Mouse (Mus musculus) liver, adult (tissue): Measurements from ENCODE around the gene Zfp704.

ENCODE experiments used
- GATA4 ChIP-seq: IDR thresholded peaks from 2 replicates; pipeline ENCODE4 v1.6.1; 2014; ENCODE audit warnings: mild to moderate bottlenecking, low read length; ENCODE audit not compliant: insufficient replicate concordance

The Zfp704 gene

GRCm38 (mm10) chr3:9480936-9481335 lies 128.9 kb downstream of the Zfp704 start:
- TF ChIP-seq GATA4, result no peak

GRCm38 (mm10) chr3:9477386-9477785 lies 132.5 kb downstream of the Zfp704 start:
- TF ChIP-seq GATA4, result no peak

- TF ChIP-seq GATA4, result no peak
These were observed 133.5 kb downstream of the Zfp704 start for GRCm38 (mm10) chr3:9476336-9476735.

- no peak for TF ChIP-seq GATA4
These were observed 134.4 kb downstream of the Zfp704 start for GRCm38 (mm10) chr3:9475501-9475900.

GRCm38 (mm10) chr3:9474331-9474730 lies 135.6 kb downstream of the Zfp704 start:
- no peak for TF ChIP-seq GATA4

GRCm38 (mm10) chr3:9466287-9466686 lies 143.6 kb downstream of the Zfp704 start:
- no peak for TF ChIP-seq GATA4

GRCm38 (mm10) chr3:9465731-9466130 lies 144.2 kb downstream of the Zfp704 start:
- no peak for TF ChIP-seq GATA4

- TF ChIP-seq GATA4, result no peak
These were observed 148.2 kb downstream of the Zfp704 start for GRCm38 (mm10) chr3:9461660-9462059.

GRCm38 (mm10) chr3:9460284-9460683 lies 149.6 kb downstream of the Zfp704 start:
- TF ChIP-seq GATA4, result no peak

GRCm38 (mm10) chr3:9456380-9456890 lies 153.4 kb downstream of the Zfp704 start:
- no peak for TF ChIP-seq GATA4

GRCm38 (mm10) chr3:9455351-9455750 lies 154.5 kb downstream of the Zfp704 start:
- no peak for TF ChIP-seq GATA4

GRCm38 (mm10) chr3:9454556-9455330 lies 155.1 kb downstream of the Zfp704 start:
- no peak for TF ChIP-seq GATA4

GRCm38 (mm10) chr3:9450521-9450920 lies 159.4 kb downstream of the Zfp704 start:
- TF ChIP-seq GATA4, result no peak

- no peak for TF ChIP-seq GATA4
These were observed 160.5 kb downstream of the Zfp704 start for GRCm38 (mm10) chr3:9449261-9450007.

- TF ChIP-seq GATA4, result no peak
These were observed 161.3 kb downstream of the Zfp704 start for GRCm38 (mm10) chr3:9448541-9448940.

GRCm38 (mm10) chr3:9444558-9444957 lies 165.3 kb downstream of the Zfp704 start:
- TF ChIP-seq GATA4, result no peak
